Mouse (Mus musculus) myocyte (in vitro differentiated cells): ENCODE data around the gene Akt1. TPM values are rescaled to one million over a fixed set of nuclear protein-coding genes. Genes with fewer than 3 reads are reported as not detected.

Experiments used
- H3K27me3 ChIP-seq: one replicate; pipeline ENCODE4 v1.6.1; 2011; ENCODE audit not compliant: control insufficient read depth, insufficient read depth, insufficient read length
- H3K36me3 ChIP-seq: one replicate; pipeline ENCODE4 v1.6.1; 2011; ENCODE audit not compliant: control insufficient read depth, insufficient read depth
- H3K4me2 ChIP-seq: one replicate; pipeline ENCODE4 v1.6.1; 2011; ENCODE audit warnings: low read depth, control low read depth
- H3K4me3 ChIP-seq: one replicate; pipeline ENCODE4 v1.5.1; 2011; ENCODE audit warnings: mild to moderate bottlenecking, control low read depth, moderate library complexity
- H3K79me2 ChIP-seq: one replicate; pipeline ENCODE4 v1.6.1; 2011; ENCODE audit not compliant: control insufficient read depth, insufficient read depth
- H3ac ChIP-seq: one replicate; pipeline ENCODE4 v1.6.1; 2011; ENCODE audit not compliant: control insufficient read depth, insufficient read length
- CEBPB ChIP-seq: IDR thresholded peaks from 2 replicates; pipeline ENCODE4 v1.6.1; 2011; ENCODE audit warnings: mild to moderate bottlenecking, moderate library complexity; ENCODE audit not compliant: poor library complexity, insufficient read depth, severe bottlenecking
- E2F4 ChIP-seq: IDR thresholded peaks from one replicate; pipeline ENCODE4 v1.6.1; 2011; ENCODE audit warnings: mild to moderate bottlenecking, control low read depth, moderate library complexity; ENCODE audit not compliant: insufficient read depth
- MAX ChIP-seq: IDR thresholded peaks from one replicate; pipeline ENCODE4 v1.6.1; 2011; ENCODE audit warnings: low read depth, mild to moderate bottlenecking, control low read depth
- MYOD1 ChIP-seq, 3 experiments: IDR thresholded peaks; one replicate each; pipeline ENCODE4 v1.6.1; 2011; ENCODE audit warnings: control low read depth in 2 of 3, low read depth in 2 of 3, mild to moderate bottlenecking in 2 of 3, moderate library complexity in 1 of 3; ENCODE audit not compliant: insufficient read length in 2 of 3, control insufficient read depth in 1 of 3
- MYOG ChIP-seq, 3 experiments: IDR thresholded peaks; one replicate each; pipeline ENCODE4 v1.6.1; 2011; ENCODE audit warnings: control low read depth in 2 of 3, low read depth in 2 of 3, mild to moderate bottlenecking in 2 of 3; ENCODE audit not compliant: insufficient read length in 2 of 3, control insufficient read depth in 1 of 3, insufficient read depth in 1 of 3
- POLR2A ChIP-seq: IDR thresholded peaks from one replicate; pipeline ENCODE4 v1.6.1; 2011; ENCODE audit warnings: low read depth, mild to moderate bottlenecking, control low read depth, moderate library complexity; ENCODE audit not compliant: insufficient read length
- POLR2AphosphoS2 ChIP-seq: IDR thresholded peaks from one replicate; pipeline ENCODE4 v1.6.1; 2011; ENCODE audit warnings: low read depth, control low read depth; ENCODE audit not compliant: insufficient read length
- REST ChIP-seq: IDR thresholded peaks from one replicate; pipeline ENCODE4 v1.6.1; 2011; ENCODE audit warnings: mild to moderate bottlenecking, control low read depth, moderate library complexity; ENCODE audit not compliant: insufficient read depth, insufficient read length
- SRF ChIP-seq: IDR thresholded peaks from one replicate; pipeline ENCODE4 v1.6.1; 2011; ENCODE audit warnings: low read depth; ENCODE audit not compliant: control insufficient read depth, insufficient read length
- TCF12 ChIP-seq: IDR thresholded peaks from one replicate; pipeline ENCODE4 v1.6.1; 2011; ENCODE audit warnings: mild to moderate bottlenecking, control low read depth; ENCODE audit not compliant: poor library complexity, insufficient read depth, severe bottlenecking
- TCF3 ChIP-seq: IDR thresholded peaks from one replicate; pipeline ENCODE4 v1.6.1; 2011; ENCODE audit warnings: low read depth, control low read depth; ENCODE audit not compliant: insufficient read length
- USF1 ChIP-seq: IDR thresholded peaks from one replicate; pipeline ENCODE4 v1.6.1; 2011; ENCODE audit warnings: low read depth, mild to moderate bottlenecking, control low read depth, moderate library complexity
- polyA plus RNA-seq: library from polyadenylated mRNA; unstranded; fragments of >200 nt; fragmentation: generic; extraction: Trizol; gene quantifications from one replicate; pipeline ENCODE4 v1.2.1, GENCODE M21; 2012; ENCODE audit warnings: missing spikeins

The Akt1 gene
- polyA plus RNA-seq, 1 experiment, result 352 TPM

DNA sequence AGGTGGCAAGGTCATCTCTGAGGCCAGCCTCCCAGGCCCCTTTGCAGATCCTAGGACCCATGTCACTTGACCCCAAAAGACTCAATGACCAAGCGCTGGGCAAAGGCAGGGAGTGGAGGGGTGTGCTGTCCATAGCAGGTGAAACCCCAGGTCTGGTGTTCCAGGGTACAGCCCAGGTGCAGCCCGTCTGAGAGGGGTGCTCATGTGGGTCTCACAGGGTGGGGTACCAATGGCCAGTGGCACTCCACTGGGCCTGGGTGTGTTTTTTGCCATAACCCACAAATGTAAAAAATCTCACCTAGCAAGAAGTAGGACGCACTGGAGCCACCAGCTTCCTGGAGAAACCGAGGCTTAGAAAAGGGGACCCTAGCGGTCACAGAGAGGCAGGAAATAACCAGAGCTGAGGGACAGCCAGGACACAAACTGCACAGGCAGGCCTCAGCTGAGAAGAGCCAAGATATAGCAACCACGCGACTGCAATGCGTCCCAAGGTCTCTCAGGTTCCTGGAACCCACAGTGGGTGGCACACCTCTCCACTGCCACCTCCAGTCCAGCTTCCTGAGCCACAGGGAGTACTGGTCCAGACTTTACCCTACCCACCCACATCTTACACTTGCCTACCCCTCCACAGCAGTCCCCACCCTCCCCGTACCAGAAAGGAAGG lies 8.7 kb downstream of the Akt1 start:
- H3K36me3 ChIP-seq, result peaks cover 17% of the 10 kb centered on the region
- H3K4me3 ChIP-seq, result no peak overlapping the region
- TF ChIP-seq POLR2A, result no peak
- no peak overlapping the region for H3K4me2 ChIP-seq
- H3K79me2 ChIP-seq, result peaks cover 52% of the 10 kb centered on the region
- H3K27me3 ChIP-seq, result no peaks in the 10 kb centered on the region
- H3ac ChIP-seq, result no peak overlapping the region

DNA sequence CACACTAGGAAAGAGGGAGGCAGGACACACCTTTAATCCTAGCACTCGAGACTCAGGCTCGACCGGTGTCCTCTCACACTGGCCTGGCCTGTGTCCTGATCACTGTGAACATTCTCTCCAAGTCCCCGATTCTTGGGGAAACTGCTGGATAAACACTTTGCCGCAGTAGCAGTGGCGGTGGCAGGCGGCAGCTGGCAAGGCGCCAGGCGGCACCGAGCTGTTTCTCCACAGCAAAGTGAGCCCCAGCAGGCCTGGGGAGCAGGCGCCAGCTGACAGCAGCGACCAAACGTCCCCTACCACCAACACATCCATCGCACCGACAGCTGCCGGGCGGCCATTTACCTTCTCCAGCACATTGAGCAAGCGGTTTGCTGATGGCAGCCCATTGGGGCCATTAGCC lies 9.2 kb downstream of the Akt1 start:
- peaks cover 15% of the 10 kb centered on the region for H3K36me3 ChIP-seq
- H3K79me2 ChIP-seq, result peaks cover 48% of the 10 kb centered on the region
- no peaks in the 10 kb centered on the region for H3K27me3 ChIP-seq
- H3ac ChIP-seq, result no peak overlapping the region
- H3K4me2 ChIP-seq, result no peak overlapping the region
- no peak overlapping the region for H3K4me3 ChIP-seq
- TF ChIP-seq MYOG (IDR thresholded peaks at IDR 0.05; ENCODE audit: control insufficient read depth in 1 of 3, insufficient read depth in 1 of 3, insufficient read length in 2 of 3, low read depth in 2 of 3) (no peak), REST (no peak)

DNA sequence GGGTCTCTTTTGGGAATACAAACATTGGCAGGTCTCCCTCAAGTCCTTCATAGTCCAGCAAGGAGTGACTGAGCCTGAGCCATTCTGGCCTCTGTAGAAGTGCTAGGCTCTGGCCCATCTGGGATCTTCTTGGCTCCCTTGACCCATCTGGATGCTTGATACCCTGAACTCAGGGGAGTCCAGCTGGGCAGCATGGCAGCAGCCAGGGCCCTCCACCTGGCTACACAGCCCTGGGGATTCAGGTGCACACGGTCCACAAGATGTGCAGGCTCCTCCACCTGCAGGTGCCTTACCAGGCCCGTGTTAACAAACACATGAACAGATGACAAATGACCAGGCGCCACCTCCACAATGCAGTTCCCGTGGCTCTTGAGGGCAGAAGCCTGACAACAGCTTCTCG lies 10.0 kb downstream of the Akt1 start:
- H3K4me2 ChIP-seq, result no peak overlapping the region
- TF ChIP-seq POLR2A (no peak), E2F4 (no peak), REST (no peak), SRF (no peak), POLR2AphosphoS2 (no peak), CEBPB (no peak), MYOG (IDR thresholded peaks at IDR 0.05; ENCODE audit: control insufficient read depth in 1 of 3, insufficient read depth in 1 of 3, insufficient read length in 2 of 3, low read depth in 2 of 3) (no peak), TCF12 (no peak), MYOD1 (IDR thresholded peaks at IDR 0.05; ENCODE audit: control insufficient read depth in 1 of 3, insufficient read length in 2 of 3, low read depth in 2 of 3) (no peak), MAX (no peak), USF1 (no peak), TCF3 (no peak)
- H3K4me3 ChIP-seq, result no peak overlapping the region

DNA sequence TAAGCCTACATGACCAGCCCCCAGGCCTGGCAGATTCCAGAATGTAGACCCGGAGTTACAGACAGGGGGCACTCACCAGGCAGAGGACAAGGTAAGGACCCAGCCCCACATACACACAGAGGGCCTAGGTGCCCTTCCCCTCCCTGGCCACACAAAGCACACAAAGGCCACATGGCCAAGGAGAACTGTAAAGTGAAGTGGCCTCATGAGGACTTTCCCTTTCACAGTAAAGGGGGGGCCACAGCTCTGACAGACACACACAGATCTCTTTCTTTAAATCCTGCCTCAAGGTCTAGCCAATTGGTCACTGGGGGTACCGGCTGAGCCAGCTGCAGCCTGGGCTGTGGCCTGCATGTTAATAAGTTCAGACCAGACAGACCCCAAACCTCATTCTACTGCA lies 10.6 kb downstream of the Akt1 start:
- H3K36me3 ChIP-seq, result peaks cover 22% of the 10 kb centered on the region
- TF ChIP-seq E2F4 (no peak), REST (no peak)
- no peaks in the 10 kb centered on the region for H3K27me3 ChIP-seq
- no peak overlapping the region for H3K4me3 ChIP-seq
- peaks cover 35% of the 10 kb centered on the region for H3K79me2 ChIP-seq
- H3K4me2 ChIP-seq, result no peak overlapping the region
- H3ac ChIP-seq, result no peak overlapping the region

More for the DNA sequence above, 10.0 kb downstream of the Akt1 start:
- H3K36me3 ChIP-seq, result peaks cover 22% of the 10 kb centered on the region
- no peak overlapping the region for H3ac ChIP-seq
- no peaks in the 10 kb centered on the region for H3K27me3 ChIP-seq
- H3K79me2 ChIP-seq, result peaks cover 40% of the 10 kb centered on the region

DNA sequence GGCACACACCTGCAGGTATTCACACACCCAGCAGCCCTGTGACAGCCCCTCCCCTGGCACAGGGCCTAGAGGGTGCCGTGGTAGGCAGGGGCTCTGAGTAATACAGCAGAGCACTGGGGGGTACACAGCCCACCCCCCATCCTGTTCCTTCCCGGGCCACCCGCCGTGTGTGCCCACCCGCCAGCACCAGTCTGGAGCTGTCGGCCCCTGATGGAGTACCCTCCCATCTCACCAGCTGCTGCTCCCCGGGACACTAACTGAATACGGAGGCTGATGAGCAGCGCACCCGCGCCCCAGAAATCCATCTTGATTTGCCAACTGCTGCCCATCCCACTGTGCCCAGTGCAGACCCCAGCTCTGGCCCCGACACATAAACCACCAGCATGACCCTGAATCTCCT lies 11.0 kb downstream of the Akt1 start:
- Histone ChIP-seq H3K36me3 (peaks cover 23% of the 10 kb centered on the region), H3K79me2 (peaks cover 31% of the 10 kb centered on the region), H3ac (no peak overlapping the region), H3K27me3 (no peaks in the 10 kb centered on the region), H3K4me2 (no peak overlapping the region), H3K4me3 (no peak overlapping the region)
- TF ChIP-seq MYOG (IDR thresholded peaks at IDR 0.05; ENCODE audit: control insufficient read depth in 1 of 3, insufficient read depth in 1 of 3, insufficient read length in 2 of 3, low read depth in 2 of 3) (no peak), USF1 (no peak), TCF12 (no peak), POLR2AphosphoS2 (no peak)

DNA sequence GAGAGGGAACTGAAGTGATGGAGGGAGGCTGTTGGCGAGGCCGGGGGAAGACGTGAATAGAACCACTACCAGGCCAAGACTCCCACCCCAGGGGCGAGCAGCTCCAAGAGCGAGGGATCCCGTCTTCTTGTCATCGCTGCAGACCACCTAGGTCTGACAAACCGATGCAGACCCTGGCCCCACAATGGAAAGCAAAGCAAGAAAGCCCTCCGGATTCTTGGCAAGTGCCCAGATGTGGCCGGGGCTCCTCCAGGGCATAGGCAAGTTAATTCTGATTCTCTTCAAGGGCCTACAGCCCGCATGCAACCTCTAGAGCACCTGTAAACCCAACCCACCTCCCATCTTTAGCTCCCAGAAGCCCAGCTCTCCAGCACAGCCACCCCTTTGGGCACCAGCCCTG lies 11.4 kb downstream of the Akt1 start:
- H3ac ChIP-seq, result no peak overlapping the region
- peaks cover 27% of the 10 kb centered on the region for H3K36me3 ChIP-seq
- no peak overlapping the region for H3K4me3 ChIP-seq
- no peak overlapping the region for H3K4me2 ChIP-seq
- no peak for TF ChIP-seq REST
- no peak for TF ChIP-seq POLR2AphosphoS2
- TF ChIP-seq MYOG (IDR thresholded peaks at IDR 0.05; ENCODE audit: control insufficient read depth in 1 of 3, insufficient read depth in 1 of 3, insufficient read length in 2 of 3, low read depth in 2 of 3), result no peak
- no peak for TF ChIP-seq POLR2A
- no peak for TF ChIP-seq USF1
- TF ChIP-seq TCF12, result no peak
- no peak for TF ChIP-seq TCF3
- TF ChIP-seq CEBPB, result no peak
- no peak for TF ChIP-seq MYOD1 (IDR thresholded peaks at IDR 0.05; ENCODE audit: control insufficient read depth in 1 of 3, insufficient read length in 2 of 3, low read depth in 2 of 3)
- TF ChIP-seq E2F4, result no peak
- TF ChIP-seq SRF, result no peak
- TF ChIP-seq MAX, result no peak
- no peaks in the 10 kb centered on the region for H3K27me3 ChIP-seq
- peaks cover 27% of the 10 kb centered on the region for H3K79me2 ChIP-seq
